Mouse (Mus musculus) adrenal gland, postnatal 36 days (tissue): ENCODE data around the gene Mms19. TPM values are rescaled to one million over a fixed set of nuclear protein-coding genes. Genes with fewer than 3 reads are reported as not detected.

Experiments
- DNase-seq, 2 experiments: peaks; one replicate each; pipeline ENCODE4 v3.0.0; 2021; ENCODE audit warnings: mixed read lengths in 1 of 2
- long read RNA-seq, 2 experiments: library from polyadenylated mRNA; stranded (forward); transcript quantifications; one replicate each; pipeline ENCODE4 v2.0.0; 2021; ENCODE audit warnings: borderline sequencing depth in 2 of 2
- total RNA-seq, 2 experiments: library from RNA; stranded (reverse); gene quantifications; 2 replicates each; pipeline ENCODE4 v1.2.3; 2021

Gene Mms19
- total RNA-seq = 10 to 100 TPM; 20.2 to 23.9 TPM
- long read RNA-seq, experiment 1, full-length matches to known transcripts = 5 of 9 reads
- long read RNA-seq, experiment 1, partial matches to known transcripts = 1 of 9 reads
- long read RNA-seq, experiment 1, other reads (novel, unspliced or antisense) = 3 of 9 reads
- long read RNA-seq, experiment 2, full-length matches to known transcripts = 2 of 6 reads
- long read RNA-seq, experiment 2, partial matches to known transcripts = 0 of 6 reads
- long read RNA-seq, experiment 2, other reads (novel, unspliced or antisense) = 4 of 6 reads

- peak; percentile 99 to 100 for DNase-seq
These were observed at the start of gene Mms19 for GRCm38 (mm10) chr19:41980819-41981594. Gene Mms19 (minus strand): TSS chr19:41981157.

- peak; percentile 87 to 88 for DNase-seq
These were observed 45.2 kb upstream of the Mms19 start for GRCm38 (mm10) chr19:42026158-42026557.

- no peak for DNase-seq
These were observed 41.5 kb upstream of the Mms19 start for GRCm38 (mm10) chr19:42022542-42022848.

- peak; percentile 62 to 74 for DNase-seq
These were observed 41.0 kb upstream of the Mms19 start for GRCm38 (mm10) chr19:42021681-42022541.

- no peak for DNase-seq
These were observed 38.1 kb upstream of the Mms19 start for GRCm38 (mm10) chr19:42019011-42019522.

GRCm38 (mm10) chr19:42017399-42018247 lies 36.7 kb upstream of the Mms19 start:
- peak; percentile 84 to 87 for DNase-seq

GRCm38 (mm10) chr19:42016840-42017239 lies 35.9 kb upstream of the Mms19 start:
- peak in 1 of 2 experiments; percentile 33 for DNase-seq

- DNase-seq = no peak
These were observed 35.3 kb upstream of the Mms19 start for GRCm38 (mm10) chr19:42016251-42016650.

- no peak for DNase-seq
These were observed 34.0 kb upstream of the Mms19 start for GRCm38 (mm10) chr19:42015001-42015400.

GRCm38 (mm10) chr19:42014231-42014825 lies 33.4 kb upstream of the Mms19 start:
- DNase-seq = no peak

GRCm38 (mm10) chr19:42011123-42011522 lies 30.2 kb upstream of the Mms19 start:
- DNase-seq = no peak

- peak; percentile 62 to 73 for DNase-seq
These were observed 29.5 kb upstream of the Mms19 start for GRCm38 (mm10) chr19:42010436-42010835.

GRCm38 (mm10) chr19:42009067-42009466 lies 28.1 kb upstream of the Mms19 start:
- no peak for DNase-seq

GRCm38 (mm10) chr19:42008586-42008985 lies 27.6 kb upstream of the Mms19 start:
- DNase-seq = no peak

- DNase-seq = no peak
These were observed 25.6 kb upstream of the Mms19 start for GRCm38 (mm10) chr19:42006568-42006967.

GRCm38 (mm10) chr19:42005616-42006015 lies 24.7 kb upstream of the Mms19 start:
- no peak for DNase-seq

- no peak for DNase-seq
These were observed 23.3 kb upstream of the Mms19 start for GRCm38 (mm10) chr19:42004258-42004657.

GRCm38 (mm10) chr19:42001253-42001980 lies 20.5 kb upstream of the Mms19 start:
- DNase-seq = no peak

- no peak for DNase-seq
These were observed 19.5 kb upstream of the Mms19 start for GRCm38 (mm10) chr19:42000446-42000958.

- peak in 1 of 2 experiments; percentile 40 for DNase-seq
These were observed 18.8 kb upstream of the Mms19 start for GRCm38 (mm10) chr19:41999688-42000283.
